Mouse (Mus musculus) layer of hippocampus, adult 2 months (tissue): Measurements from ENCODE around the gene E130208F15Rik. TPM values are rescaled to one million over a fixed set of nuclear protein-coding genes. Genes with fewer than 3 reads are reported as not detected.

Experiments used
- DNase-seq, 2 experiments: peaks; one replicate each; pipeline ENCODE4 v3.0.0; 2022; ENCODE audit warnings: low spot score in 2 of 2
- H3K27ac ChIP-seq: fragments of 200-600 bp; 2 replicates; pipeline ENCODE4 v1.8.1; 2022
- H3K4me3 ChIP-seq: fragments of 200-600 bp; 2 replicates; pipeline ENCODE4 v1.8.1; 2022; ENCODE audit warnings: mild to moderate bottlenecking
- CTCF ChIP-seq: fragments of 200-600 bp; conservative IDR thresholded peaks from 2 replicates; pipeline ENCODE4 v1.8.1; 2022; ENCODE audit warnings: antibody characterized with exemption, mild to moderate bottlenecking, moderate library complexity
- long read RNA-seq, 2 experiments: library from polyadenylated mRNA; stranded (forward); transcript quantifications; one replicate each; pipeline ENCODE4 v2.0.0; 2021; ENCODE audit warnings: borderline mapping rate in 2 of 2
- total RNA-seq, 2 experiments: library from RNA; stranded (reverse); gene quantifications; 2 replicates each; pipeline ENCODE4 v1.2.3; 2021

E130208F15Rik gene
- under 1 TPM; 0.41 to 0.81 TPM for total RNA-seq
- long read RNA-seq, experiment 1 = 0 reads
- long read RNA-seq, experiment 2 = 0 reads

DNA sequence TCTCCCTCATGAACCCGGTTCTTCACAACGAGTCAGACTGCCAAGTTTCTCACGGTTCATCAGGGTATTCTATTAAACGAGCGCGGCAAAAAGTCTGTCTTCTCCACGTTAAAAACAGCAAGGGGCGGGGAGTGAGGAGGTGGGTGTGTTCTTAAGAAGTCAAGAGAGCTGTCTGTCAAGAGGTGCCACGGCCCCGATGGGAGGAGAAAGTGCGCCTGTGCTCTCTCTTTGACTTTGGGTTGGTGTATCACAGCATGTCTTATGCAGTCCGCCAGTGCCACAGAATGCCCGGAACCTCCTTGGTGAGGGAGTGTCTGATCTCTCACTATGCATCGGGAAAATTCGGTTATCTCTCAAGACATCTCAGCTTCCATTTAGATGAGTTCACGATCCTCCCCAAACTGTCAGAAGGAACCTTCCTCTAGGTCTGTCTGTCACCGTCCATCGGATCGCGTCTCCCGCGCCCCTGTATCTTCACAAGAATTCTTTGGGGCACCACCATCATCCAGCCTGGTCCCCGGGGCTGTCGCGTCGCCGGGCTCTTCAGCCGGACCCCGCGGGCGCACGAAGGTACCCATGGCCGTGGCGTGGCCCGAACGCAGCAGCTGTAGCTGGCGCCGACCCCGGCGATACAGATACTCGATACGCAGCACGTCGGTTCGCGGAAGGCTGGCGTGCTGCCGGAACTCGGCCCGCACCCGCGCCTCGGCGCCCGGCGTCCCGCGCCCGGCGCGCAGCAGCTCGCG is at the start of gene E130208F15Rik:
Gene E130208F15Rik, plus strand, starts transcription at position 202 of the 746 bp plus-strand sequence.
- no peak for TF ChIP-seq CTCF
- peak within 1 kb of the TSS; percentile 96 for H3K27ac ChIP-seq
- peak within 1 kb of the TSS; percentile 91 for H3K4me3 ChIP-seq
- peak; percentile 66 to 82 for DNase-seq

- no peak overlapping the region for H3K27ac ChIP-seq
- TF ChIP-seq CTCF = no peak
- DNase-seq = no peak
- H3K4me3 ChIP-seq = no peak overlapping the region
These were observed 47.2 kb upstream of the E130208F15Rik start for GRCm38 (mm10) chr7:30274383-30274782.

GRCm38 (mm10) chr7:30278911-30279310 is 42.6 kb upstream of the E130208F15Rik start:
- Histone ChIP-seq H3K27ac (no peak overlapping the region), H3K4me3 (no peak overlapping the region)
- no peak for TF ChIP-seq CTCF
- DNase-seq = no peak

- Histone ChIP-seq H3K27ac (0 out of 2 replicates have a peak overlapping the region, but pooled peaks have one; percentile 95), H3K4me3 (peak overlapping the region; percentile 86)
- no peak for DNase-seq
- TF ChIP-seq CTCF = no peak
These were observed 42.0 kb upstream of the E130208F15Rik start for GRCm38 (mm10) chr7:30279536-30279935.

- peak; percentile 89 to 91 for DNase-seq
- no peak for TF ChIP-seq CTCF
These were observed 41.4 kb upstream of the E130208F15Rik start, which contains the start of the genes Thap8 and Wdr62 for GRCm38 (mm10) chr7:30279951-30280669. Gene Thap8 (plus strand): TSS chr7:30280094. Gene Wdr62 (minus strand): TSS chr7:30280419.

GRCm38 (mm10) chr7:30280670-30281138 is 40.8 kb upstream of the E130208F15Rik start:
- H3K27ac ChIP-seq = peak overlapping the region; percentile 95
- no peak for TF ChIP-seq CTCF
- peak; percentile 83 to 87 for DNase-seq

More at GRCm38 (mm10) chr7:30279951-30280669, 41.4 kb upstream of the E130208F15Rik start, which contains the start of the genes Thap8 and Wdr62:
- Histone ChIP-seq H3K4me3 (peak within 1 kb of the TSS; percentile 86), H3K27ac (peak within 1 kb of the TSS; percentile 95)

GRCm38 (mm10) chr7:30281522-30281921 is 40.0 kb upstream of the E130208F15Rik start:
- Histone ChIP-seq H3K4me3 (no peak overlapping the region), H3K27ac (no peak overlapping the region)
- DNase-seq = no peak
- TF ChIP-seq CTCF = no peak

More at GRCm38 (mm10) chr7:30280670-30281138, 40.8 kb upstream of the E130208F15Rik start:
- peak overlapping the region; percentile 86 for H3K4me3 ChIP-seq

GRCm38 (mm10) chr7:30282740-30283139 is 38.8 kb upstream of the E130208F15Rik start:
- no peak for TF ChIP-seq CTCF
- Histone ChIP-seq H3K27ac (no peak overlapping the region), H3K4me3 (no peak overlapping the region)
- no peak for DNase-seq

- DNase-seq = no peak
- H3K27ac ChIP-seq = no peak overlapping the region
- no peak for TF ChIP-seq CTCF
- H3K4me3 ChIP-seq = no peak overlapping the region
These were observed 34.7 kb upstream of the E130208F15Rik start for GRCm38 (mm10) chr7:30286701-30287410.

- TF ChIP-seq CTCF = no peak
- no peak for DNase-seq
- Histone ChIP-seq H3K4me3 (no peak overlapping the region), H3K27ac (no peak overlapping the region)
These were observed 33.5 kb upstream of the E130208F15Rik start for GRCm38 (mm10) chr7:30288046-30288445.

- H3K4me3 ChIP-seq = no peak overlapping the region
- DNase-seq = no peak
- H3K27ac ChIP-seq = peak overlapping the region; percentile 4; the same call in 1 of the 2 replicates
- no peak for TF ChIP-seq CTCF
These were observed 32.3 kb upstream of the E130208F15Rik start for GRCm38 (mm10) chr7:30289071-30289713.
